Mouse (Mus musculus) v-Abl transformed pro-B cells (cell line): Measurements from ENCODE around the gene Rsrp1.

Source experiments
- in situ Hi-C, 2 experiments: fragments of 400-800 bp; cut with MboI; formaldehyde crosslinking; loops; one replicate each; pipeline ENCODE4 v1.15.1; 2025; ENCODE audit not compliant: unreplicated experiment in 2 of 2

The Rsrp1 gene

GRCm38 (mm10) chr4:134920631-134921030, 2.8 kb upstream of the Rsrp1 start:
- in situ Hi-C loops = loop anchor here in 1 of 2 experiments (10.0 kb wide), 1 partner anchor 934 kb away; the partner anchor contains the start of gene Srsf10

- in situ Hi-C loops = loop anchor here in 1 of 2 experiments (10.0 kb wide), 1 partner anchor 933 kb away; the partner anchor contains the start of gene Srsf10
Observed at GRCm38 (mm10) chr4:134921703-134922102, 1.7 kb upstream of the Rsrp1 start.

- in situ Hi-C loops = loop anchor here in 1 of 2 experiments (10.0 kb wide), 1 partner anchor 932 kb away; the partner anchor contains the start of gene Srsf10
Observed at GRCm38 (mm10) chr4:134922111-134922924, 1.1 kb upstream of the Rsrp1 start.

GRCm38 (mm10) chr4:134922925-134923244, 507 bp upstream of the Rsrp1 start:
- in situ Hi-C loops = loop anchor here in 1 of 2 experiments (10.0 kb wide), 1 partner anchor 932 kb away; the partner anchor contains the start of gene Srsf10

- in situ Hi-C loops = loop anchor here in 1 of 2 experiments (10.0 kb wide), 1 partner anchor 931 kb away; the partner anchor contains the start of gene Srsf10
Observed at GRCm38 (mm10) chr4:134924019-134924741, 788 bp downstream of the Rsrp1 start.

GRCm38 (mm10) chr4:134925206-134925605, 1.8 kb downstream of the Rsrp1 start:
- in situ Hi-C loops = loop anchor here in 1 of 2 experiments (10.0 kb wide), 1 partner anchor 930 kb away; the partner anchor contains the start of gene Srsf10

GRCm38 (mm10) chr4:134927815-134928463, 4.5 kb downstream of the Rsrp1 start:
- in situ Hi-C loops = loop anchor here in 1 of 2 experiments (10.0 kb wide), 1 partner anchor 927 kb away; the partner anchor contains the start of gene Srsf10

- in situ Hi-C loops = loop anchor here in 1 of 2 experiments (10.0 kb wide), 1 partner anchor 926 kb away; the partner anchor contains the start of gene Srsf10
Observed at GRCm38 (mm10) chr4:134928464-134928836, 5.1 kb downstream of the Rsrp1 start.

- in situ Hi-C loops = loop anchor here in 1 of 2 experiments (10.0 kb wide), 1 partner anchor 925 kb away; the partner anchor contains the start of gene Srsf10
Observed at GRCm38 (mm10) chr4:134929536-134929935, 6.1 kb downstream of the Rsrp1 start.

- in situ Hi-C loops = loop anchor here in 1 of 2 experiments (10.0 kb wide), 1 partner anchor 415 kb away; no protein-coding TSS in a partner anchor
Observed at GRCm38 (mm10) chr4:134930190-134930589, 6.8 kb downstream of the Rsrp1 start.

GRCm38 (mm10) chr4:134930684-134931481, 7.5 kb downstream of the Rsrp1 start, which contains the start of gene Syf2:
Gene Syf2, plus strand, starts transcription at chr4:134930898.
- in situ Hi-C loops = loop anchor here in 1 of 2 experiments (10.0 kb wide), 1 partner anchor 414 kb away; no protein-coding TSS in a partner anchor

- in situ Hi-C loops = loop anchor here in 1 of 2 experiments (10.0 kb wide), 1 partner anchor 407 kb away; no protein-coding TSS in a partner anchor
Observed at GRCm38 (mm10) chr4:134937240-134938176, 14.1 kb downstream of the Rsrp1 start.

- in situ Hi-C loops = loop anchor here (10.0 kb wide), 2 partner anchors 375 to 405 kb away; no protein-coding TSS in a partner anchor
Observed at GRCm38 (mm10) chr4:134939900-134940299, 16.5 kb downstream of the Rsrp1 start.

- in situ Hi-C loops = loop anchor here in 1 of 2 experiments (10.0 kb wide), 1 partner anchor 371 kb away; no protein-coding TSS in a partner anchor
Observed at GRCm38 (mm10) chr4:134943758-134944538, 20.6 kb downstream of the Rsrp1 start.

GRCm38 (mm10) chr4:134946024-134946744, 22.8 kb downstream of the Rsrp1 start:
- in situ Hi-C loops = loop anchor here (5.0 to 10.0 kb wide), 5 partner anchors 206 to 466 kb away; no protein-coding TSS in a partner anchor

- in situ Hi-C loops = loop anchor here (10.0 kb wide), 1 partner anchor 114 kb away; no protein-coding TSS in a partner anchor
Observed at GRCm38 (mm10) chr4:134950518-134951091, 27.2 kb downstream of the Rsrp1 start.
